Mouse (Mus musculus) adrenal gland, adult 2 months (tissue): Measurements from ENCODE around the gene Atg4c. TPM values are rescaled to one million over a fixed set of nuclear protein-coding genes. Genes with fewer than 3 reads are reported as not detected.

Experiments used
- DNase-seq: peaks from one replicate; pipeline ENCODE4 v3.0.0; 2021
- long read RNA-seq: library from polyadenylated mRNA; stranded (forward); transcript quantifications from one replicate; pipeline ENCODE4 v2.0.0, GENCODE M21; 2021
- polyA plus RNA-seq: library from polyadenylated mRNA; depleted of rRNA; stranded (reverse); fragments of >200 nt; gene quantifications from 2 replicates; pipeline ENCODE4 v1.2.3, GENCODE M21; 2012; rRNA removed
- total RNA-seq, 2 experiments: library from RNA; stranded (reverse); gene quantifications; 2 replicates each; pipeline ENCODE4 v1.2.3; 2021

Gene Atg4c
- 10 to 100 TPM; 11.8 to 15.7 TPM for total RNA-seq
- polyA plus RNA-seq, result 2.2 TPM in 2 replicates
- long read RNA-seq, transcript Atg4c-201 (11 exons, 3,178 nt), result major isoform, 10 of 14 reads
- long read RNA-seq, partial matches to known transcripts, result 0 of 14 reads
- long read RNA-seq, other reads (novel, unspliced or antisense), result 3 of 14 reads

GRCm38 (mm10) chr4:99193810-99194582 is at the start of gene Atg4c:
Atg4c (plus strand) TSS chr4:99193934.
- DNase-seq, result peak; percentile 92

- DNase-seq, result no peak
Measured at GRCm38 (mm10) chr4:99151434-99151833, 42.3 kb upstream of the Atg4c start.

- DNase-seq, result no peak
Measured at GRCm38 (mm10) chr4:99151885-99152558, 41.7 kb upstream of the Atg4c start.

GRCm38 (mm10) chr4:99156641-99157307 is 37.0 kb upstream of the Atg4c start:
- no peak for DNase-seq

- DNase-seq, result peak; percentile 65
Measured at GRCm38 (mm10) chr4:99158495-99158894, 35.2 kb upstream of the Atg4c start.

- no peak for DNase-seq
Measured at GRCm38 (mm10) chr4:99160414-99160813, 33.3 kb upstream of the Atg4c start.

- DNase-seq, result no peak
Measured at GRCm38 (mm10) chr4:99160899-99161298, 32.8 kb upstream of the Atg4c start.

GRCm38 (mm10) chr4:99161457-99161971 is 32.2 kb upstream of the Atg4c start:
- peak; percentile 79 for DNase-seq

- no peak for DNase-seq
Measured at GRCm38 (mm10) chr4:99163001-99163400, 30.7 kb upstream of the Atg4c start.

- DNase-seq, result peak; percentile 68
Measured at GRCm38 (mm10) chr4:99163547-99163946, 30.2 kb upstream of the Atg4c start.

- no peak for DNase-seq
Measured at GRCm38 (mm10) chr4:99168869-99169268, 24.9 kb upstream of the Atg4c start.

- no peak for DNase-seq
Measured at GRCm38 (mm10) chr4:99174265-99174664, 19.5 kb upstream of the Atg4c start.

GRCm38 (mm10) chr4:99176841-99177240 is 16.9 kb upstream of the Atg4c start:
- no peak for DNase-seq

- DNase-seq, result no peak
Measured at GRCm38 (mm10) chr4:99177255-99177654, 16.5 kb upstream of the Atg4c start.

GRCm38 (mm10) chr4:99178851-99179250 is 14.9 kb upstream of the Atg4c start:
- DNase-seq, result no peak

- DNase-seq, result peak; percentile 30
Measured at GRCm38 (mm10) chr4:99179446-99180120, 14.2 kb upstream of the Atg4c start.

- DNase-seq, result peak; percentile 39
Measured at GRCm38 (mm10) chr4:99180921-99181320, 12.8 kb upstream of the Atg4c start.

- peak; percentile 52 for DNase-seq
Measured at GRCm38 (mm10) chr4:99181739-99182419, 11.9 kb upstream of the Atg4c start.

GRCm38 (mm10) chr4:99182660-99183431 is 10.9 kb upstream of the Atg4c start:
- peak; percentile 30 for DNase-seq

GRCm38 (mm10) chr4:99184678-99185077 is 9.1 kb upstream of the Atg4c start:
- no peak for DNase-seq
